Mouse (Mus musculus): ENCODE data around the gene Rbm4. TPM values are rescaled to one million over a fixed set of nuclear protein-coding genes. Genes with fewer than 3 reads are reported as not detected.

Rbm4 gene
- total and polyA plus RNA-seq, 3 experiments = 39.2 to 46.3 (median 39.4) TPM

- Histone ChIP-seq H3K79me2 (replicated peaks; ENCODE audit: control insufficient read depth, insufficient read depth, low read length) (no peaks in the 10 kb centered on the region), H3K4me3 (no peak overlapping the region), H3K4me1 (ENCODE audit: control insufficient read depth, insufficient read depth, low read length) (peaks cover 2% of the 10 kb centered on the region; the same call in 1 of the 2 replicates), H3K27me3 (ENCODE audit: control insufficient read depth, insufficient read depth, low read length) (no peaks in the 10 kb centered on the region), H3K9ac (ENCODE audit: low read depth, low read length) (no peak overlapping the region), H3K27ac (no peak overlapping the region), H3K36me3 (ENCODE audit: control insufficient read depth, insufficient read depth, low read length) (no peaks in the 10 kb centered on the region)
- intact Hi-C loops (cut with DNase I) = no loop called here
- TF ChIP-seq EP300 (IDR thresholded peaks at IDR 0.05; ENCODE audit: insufficient read depth, low read depth, low read length) (no peak), CTCF (IDR thresholded peaks at IDR 0.05) (no peak), POLR2A (IDR thresholded peaks at IDR 0.05; ENCODE audit: insufficient read depth, low read depth, low read length) (no peak)
- DNase-seq = peak in 1 of 2 experiments; percentile 12
- WGBS = 76% methylated on average over 14 of the region's 14 CpGs
Observed at GRCm38 (mm10) chr19:4744026-4744425, 49.7 kb downstream of the Rbm4 start.

- Histone ChIP-seq H3K4me3 (no peak overlapping the region), H3K4me1 (ENCODE audit: control insufficient read depth, insufficient read depth, low read length) (peaks cover 2% of the 10 kb centered on the region; the same call in 1 of the 2 replicates), H3K79me2 (replicated peaks; ENCODE audit: control insufficient read depth, insufficient read depth, low read length) (no peaks in the 10 kb centered on the region), H3K27ac (no peak overlapping the region), H3K27me3 (ENCODE audit: control insufficient read depth, insufficient read depth, low read length) (no peaks in the 10 kb centered on the region), H3K9ac (ENCODE audit: low read depth, low read length) (no peak overlapping the region), H3K36me3 (ENCODE audit: control insufficient read depth, insufficient read depth, low read length) (no peaks in the 10 kb centered on the region)
- TF ChIP-seq EP300 (IDR thresholded peaks at IDR 0.05; ENCODE audit: insufficient read depth, low read depth, low read length) (no peak), POLR2A (IDR thresholded peaks at IDR 0.05; ENCODE audit: insufficient read depth, low read depth, low read length) (no peak), CTCF (IDR thresholded peaks at IDR 0.05) (peak; percentile 62)
- intact Hi-C loops (cut with DNase I) = loop anchor here (1.0 to 2.0 kb wide), 2 partner anchors 115 to 247 kb away; no protein-coding TSS in a partner anchor
- WGBS = 49% methylated on average over 5 of the region's 5 CpGs
- peak in 1 of 2 experiments; percentile 21 for DNase-seq
Observed at GRCm38 (mm10) chr19:4743524-4743923, 50.2 kb downstream of the Rbm4 start.

GRCm38 (mm10) chr19:4742229-4742628 lies 51.5 kb downstream of the Rbm4 start:
- no peak overlapping the region for H3K9ac ChIP-seq (ENCODE audit: low read depth, low read length)
- DNase-seq = peak in 1 of 2 experiments; percentile 12
- H3K4me3 ChIP-seq = no peak overlapping the region
- H3K4me1 ChIP-seq (ENCODE audit: control insufficient read depth, insufficient read depth, low read length) = peaks cover 2% of the 10 kb centered on the region; the same call in 1 of the 2 replicates
- intact Hi-C loops (cut with DNase I) = loop anchor here (2.0 kb wide), 1 partner anchor 245 kb away; no protein-coding TSS in a partner anchor
- H3K36me3 ChIP-seq (ENCODE audit: control insufficient read depth, insufficient read depth, low read length) = no peaks in the 10 kb centered on the region
- 90% methylated on average over 6 of the region's 6 CpGs for WGBS
- TF ChIP-seq POLR2A (IDR thresholded peaks at IDR 0.05; ENCODE audit: insufficient read depth, low read depth, low read length) (no peak), CTCF (IDR thresholded peaks at IDR 0.05) (no peak), EP300 (IDR thresholded peaks at IDR 0.05; ENCODE audit: insufficient read depth, low read depth, low read length) (no peak)
- no peak overlapping the region for H3K27ac ChIP-seq
- H3K79me2 ChIP-seq (replicated peaks; ENCODE audit: control insufficient read depth, insufficient read depth, low read length) = no peaks in the 10 kb centered on the region
- no peaks in the 10 kb centered on the region for H3K27me3 ChIP-seq (ENCODE audit: control insufficient read depth, insufficient read depth, low read length)

GRCm38 (mm10) chr19:4741482-4741881 lies 52.2 kb downstream of the Rbm4 start:
- Histone ChIP-seq H3K27ac (no peak overlapping the region), H3K9ac (ENCODE audit: low read depth, low read length) (no peak overlapping the region), H3K27me3 (ENCODE audit: control insufficient read depth, insufficient read depth, low read length) (no peaks in the 10 kb centered on the region), H3K79me2 (replicated peaks; ENCODE audit: control insufficient read depth, insufficient read depth, low read length) (no peaks in the 10 kb centered on the region), H3K4me3 (no peak overlapping the region), H3K36me3 (ENCODE audit: control insufficient read depth, insufficient read depth, low read length) (no peaks in the 10 kb centered on the region), H3K4me1 (ENCODE audit: control insufficient read depth, insufficient read depth, low read length) (peaks cover 2% of the 10 kb centered on the region; the same call in 1 of the 2 replicates)
- WGBS = 77% methylated on average over 10 of the region's 10 CpGs
- peak in 1 of 2 experiments; percentile 12 for DNase-seq
- no peak for TF ChIP-seq POLR2A (IDR thresholded peaks at IDR 0.05; ENCODE audit: insufficient read depth, low read depth, low read length)
- TF ChIP-seq EP300 (IDR thresholded peaks at IDR 0.05; ENCODE audit: insufficient read depth, low read depth, low read length) = no peak
- intact Hi-C loops (cut with DNase I) = no loop called here

- WGBS = 89% methylated on average over 5 of the region's 5 CpGs
- Histone ChIP-seq H3K4me1 (ENCODE audit: control insufficient read depth, insufficient read depth, low read length) (no peaks in the 10 kb centered on the region), H3K27me3 (ENCODE audit: control insufficient read depth, insufficient read depth, low read length) (no peaks in the 10 kb centered on the region), H3K27ac (no peak overlapping the region), H3K36me3 (ENCODE audit: control insufficient read depth, insufficient read depth, low read length) (no peaks in the 10 kb centered on the region), H3K9ac (ENCODE audit: low read depth, low read length) (no peak overlapping the region), H3K4me3 (no peak overlapping the region), H3K79me2 (replicated peaks; ENCODE audit: control insufficient read depth, insufficient read depth, low read length) (no peaks in the 10 kb centered on the region)
- DNase-seq = peak in 1 of 2 experiments; percentile 8
- no peak for TF ChIP-seq POLR2A (IDR thresholded peaks at IDR 0.05; ENCODE audit: insufficient read depth, low read depth, low read length)
- no peak for TF ChIP-seq CTCF (IDR thresholded peaks at IDR 0.05)
- no peak for TF ChIP-seq EP300 (IDR thresholded peaks at IDR 0.05; ENCODE audit: insufficient read depth, low read depth, low read length)
- intact Hi-C loops (cut with DNase I) = no loop called here
Observed at GRCm38 (mm10) chr19:4739762-4740161, 53.9 kb downstream of the Rbm4 start.

- H3K4me3 ChIP-seq = no peak overlapping the region
- no peak for DNase-seq
- TF ChIP-seq EP300 (IDR thresholded peaks at IDR 0.05; ENCODE audit: insufficient read depth, low read depth, low read length) = no peak
- no peak for TF ChIP-seq POLR2A (IDR thresholded peaks at IDR 0.05; ENCODE audit: insufficient read depth, low read depth, low read length)
- TF ChIP-seq CTCF (IDR thresholded peaks at IDR 0.05) = no peak
- H3K27ac ChIP-seq = no peak overlapping the region
- H3K79me2 ChIP-seq (replicated peaks; ENCODE audit: control insufficient read depth, insufficient read depth, low read length) = no peaks in the 10 kb centered on the region
- intact Hi-C loops (cut with DNase I) = no loop called here
- H3K36me3 ChIP-seq (ENCODE audit: control insufficient read depth, insufficient read depth, low read length) = no peaks in the 10 kb centered on the region
- no peaks in the 10 kb centered on the region for H3K27me3 ChIP-seq (ENCODE audit: control insufficient read depth, insufficient read depth, low read length)
- H3K9ac ChIP-seq (ENCODE audit: low read depth, low read length) = no peak overlapping the region
- WGBS = 94% methylated on average over 11 of the region's 11 CpGs
- no peaks in the 10 kb centered on the region for H3K4me1 ChIP-seq (ENCODE audit: control insufficient read depth, insufficient read depth, low read length)
Observed at GRCm38 (mm10) chr19:4739053-4739452, 54.6 kb downstream of the Rbm4 start.
